Mouse (Mus musculus) liver, adult 2 months (tissue): ENCODE results near the gene Csad. TPM values are rescaled to one million over a fixed set of nuclear protein-coding genes. Genes with fewer than 3 reads are reported as not detected.
"Not testable (repeated sequence)": the region's sequence is repeated elsewhere in the genome, so short reads cannot be mapped to it uniquely, and the experiment has no call there.

Experiments used
- DNase-seq: peaks from one replicate; pipeline ENCODE4 v3.0.0-alpha.2; 2011; ENCODE audit warnings: low read depth, low spot score; ENCODE audit errors: extremely low read depth
- H3K27ac ChIP-seq: fragments of 200-500 bp; replicated peaks from 2 replicates; pipeline ENCODE4 v1.5.1; 2012; ENCODE audit warnings: low read depth, mild to moderate bottlenecking, control low read depth, inconsistent platforms, low read length; ENCODE audit not compliant: insufficient read depth
- H3K27me3 ChIP-seq: fragments of 200-500 bp; 2 replicates; pipeline ENCODE4 v1.6.1; 2012; ENCODE audit warnings: mild to moderate bottlenecking, moderate library complexity, low read length, inconsistent platforms; ENCODE audit not compliant: control insufficient read depth, insufficient read depth
- H3K36me3 ChIP-seq: fragments of 200-500 bp; 2 replicates; pipeline ENCODE4 v1.6.1; 2012; ENCODE audit warnings: low read length, inconsistent platforms; ENCODE audit not compliant: control insufficient read depth, insufficient read depth
- H3K4me1 ChIP-seq: fragments of 200-500 bp; 2 replicates; pipeline ENCODE4 v1.6.1; 2011; ENCODE audit warnings: low read length; ENCODE audit not compliant: control insufficient read depth, insufficient read depth
- H3K4me3 ChIP-seq: fragments of 200-500 bp; 2 replicates; pipeline ENCODE4 v1.5.1; 2011; ENCODE audit warnings: low read depth, mild to moderate bottlenecking, control low read depth, low read length, moderate library complexity; ENCODE audit not compliant: insufficient read depth
- H3K79me2 ChIP-seq: fragments of 200-500 bp; 2 replicates; pipeline ENCODE4 v1.6.1; 2012; ENCODE audit warnings: inconsistent platforms, mild to moderate bottlenecking, low read length, moderate library complexity; ENCODE audit not compliant: control insufficient read depth, insufficient read depth
- H3K9ac ChIP-seq: fragments of 200-500 bp; 2 replicates; pipeline ENCODE4 v1.6.1; 2012; ENCODE audit warnings: low read depth, mild to moderate bottlenecking, control low read depth, inconsistent platforms, low read length
- CTCF ChIP-seq: fragments of 200-500 bp; IDR thresholded peaks from 2 replicates; pipeline ENCODE4 v1.5.1; 2011; ENCODE audit warnings: low read depth, low read length, control low read depth
- POLR2A ChIP-seq: fragments of 200-500 bp; IDR thresholded peaks from 2 replicates; pipeline ENCODE4 v1.6.1; 2011; ENCODE audit warnings: low read length, control low read depth; ENCODE audit not compliant: insufficient read depth; ENCODE audit errors: extremely low read depth
- WGBS: fragments of 180-500 bp; shearing (Covaris S2); methylation state at CpG from one replicate; pipeline ENCODE4 v1.1.7; 2018; 5-methylcytosine and 5-hydroxymethylcytosine counted together
- polyA plus RNA-seq: library from polyadenylated mRNA; depleted of rRNA; stranded (reverse); fragments of >200 nt; gene quantifications from 2 replicates; pipeline ENCODE4 v1.2.3, GENCODE M21; 2012
- total RNA-seq: library from RNA; depleted of rRNA; stranded (reverse); fragments of >200 nt; gene quantifications from 2 replicates; pipeline ENCODE4 v1.2.3, GENCODE M21; 2014

Csad gene
- total and polyA plus RNA-seq, 2 experiments: 47.6 to 123 TPM

- Histone ChIP-seq H3K27me3 (no peaks in the 10 kb centered on the region), H3K27ac (no peak overlapping the region), H3K79me2 (0 out of 2 replicates have a peak, but pooled peaks cover 3% of the 10 kb centered on the region), H3K4me1 (no peaks in the 10 kb centered on the region), H3K36me3 (peaks cover 11% of the 10 kb centered on the region; the same call in 1 of the 2 replicates), H3K4me3 (no peak overlapping the region), H3K9ac (no peak overlapping the region)
- no peak for DNase-seq
- 90% methylated on average over 27 of the region's 27 CpGs for WGBS
- TF ChIP-seq POLR2A (no peak), CTCF (no peak)
Measured at GRCm38 (mm10) chr15:102160415-102161060, 44.0 kb downstream of the Csad start.

- Histone ChIP-seq H3K36me3 (peaks cover 11% of the 10 kb centered on the region; the same call in 1 of the 2 replicates), H3K27me3 (no peaks in the 10 kb centered on the region), H3K4me3 (no peak overlapping the region), H3K4me1 (peaks cover 3% of the 10 kb centered on the region; the same call in 1 of the 2 replicates), H3K9ac (no peak overlapping the region), H3K79me2 (0 out of 2 replicates have a peak, but pooled peaks cover 3% of the 10 kb centered on the region), H3K27ac (no peak overlapping the region)
- TF ChIP-seq CTCF (no peak), POLR2A (no peak)
- WGBS: 82% methylated on average over 20 of the region's 20 CpGs
- no peak for DNase-seq
Measured at GRCm38 (mm10) chr15:102156836-102157235, 47.7 kb downstream of the Csad start.

- not testable (repeated sequence) for H3K4me3 ChIP-seq, DNase-seq, H3K36me3 ChIP-seq, H3K79me2 ChIP-seq, H3K9ac ChIP-seq, H3K27ac ChIP-seq, H3K27me3 ChIP-seq, H3K4me1 ChIP-seq
- 94% methylated on average over 6 of the region's 6 CpGs for WGBS
Measured at GRCm38 (mm10) chr15:102155006-102155405, 49.5 kb downstream of the Csad start.

- Histone ChIP-seq H3K36me3 (peaks cover 2% of the 10 kb centered on the region; the same call in 1 of the 2 replicates), H3K9ac (no peak overlapping the region), H3K27me3 (no peaks in the 10 kb centered on the region), H3K79me2 (0 out of 2 replicates have a peak, but pooled peaks cover 3% of the 10 kb centered on the region), H3K4me3 (no peak overlapping the region), H3K4me1 (peaks cover 17% of the 10 kb centered on the region), H3K27ac (peak overlapping the region; percentile 28)
- DNase-seq: peak; percentile 96
- TF ChIP-seq CTCF (no peak), POLR2A (no peak)
- 25% methylated on average over 4 of the region's 4 CpGs for WGBS
Measured at GRCm38 (mm10) chr15:102152646-102153045, 51.9 kb downstream of the Csad start.

- Histone ChIP-seq H3K27ac (peak within 1 kb of the TSS; percentile 98), H3K4me1 (peaks cover 17% of the 10 kb centered on the region), H3K9ac (peak within 1 kb of the TSS; percentile 74), H3K36me3 (no peaks in the 10 kb centered on the region; the same call in 1 of the 2 replicates), H3K4me3 (peak within 1 kb of the TSS; percentile 62), H3K27me3 (no peaks in the 10 kb centered on the region), H3K79me2 (no peaks in the 10 kb centered on the region)
- 4% methylated on average over 20 of the region's 20 CpGs for WGBS
- TF ChIP-seq CTCF: no peak
- peak; percentile 88 for DNase-seq
Measured at GRCm38 (mm10) chr15:102150301-102151135, 54.0 kb downstream of the Csad start, which contains the start of gene Soat2. Gene Soat2, plus strand, starts transcription at chr15:102150526.
